ENCODE assay signal across 11 mouse cellular contexts in the genomic region with DNA sequence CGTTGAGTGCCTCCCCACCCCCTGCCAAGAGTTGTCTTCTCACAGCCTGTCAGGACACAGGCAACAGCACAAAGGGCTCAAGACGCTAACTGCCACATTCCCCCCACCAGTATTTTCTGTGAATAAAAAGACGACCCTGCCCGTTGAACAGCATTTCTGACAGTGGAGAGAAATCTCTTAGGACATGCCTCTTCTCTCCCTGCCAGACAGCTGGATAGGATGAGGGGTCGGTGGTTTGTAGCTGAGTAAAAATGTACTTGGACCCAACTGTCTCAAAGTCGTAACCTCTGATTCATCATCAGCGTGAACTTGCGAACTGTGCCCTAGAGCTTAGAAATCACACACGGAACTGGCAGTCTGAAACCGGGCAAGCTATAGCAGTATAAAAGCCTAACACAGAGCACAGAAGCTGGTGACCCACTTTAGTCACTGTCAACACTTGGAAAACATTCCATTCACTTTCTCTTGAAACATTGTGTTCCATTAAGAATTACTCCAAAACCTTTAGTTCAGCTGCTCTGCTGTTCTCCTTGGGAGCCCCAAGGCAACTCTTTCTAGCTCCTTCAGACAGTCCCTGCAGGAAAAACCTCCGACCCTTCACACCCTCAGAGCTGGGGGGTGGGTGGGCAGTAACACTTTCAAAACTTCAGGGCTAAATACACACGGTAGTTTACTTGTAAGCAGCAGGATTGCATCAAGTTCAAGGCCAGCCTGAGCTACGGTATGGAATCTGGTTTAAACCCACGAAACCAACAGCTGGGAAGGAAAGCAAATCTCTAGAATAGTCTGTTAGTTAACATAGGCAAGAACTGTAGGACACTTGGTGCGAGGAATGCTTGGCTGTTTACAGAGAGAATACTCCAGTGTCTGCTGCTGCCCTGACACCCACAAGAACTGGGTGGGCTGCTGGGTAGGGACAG. TPM values are rescaled to one million over a fixed set of nuclear protein-coding genes. Genes with fewer than 3 reads are reported as not detected.
DNase-seq lines count a peak whose midpoint lies in the region; ATAC-seq and TF ChIP-seq lines count a peak whose summit lies in the region.
"Had no signal": no experiment of that assay in that cellular context is flagged by ENCODE, and none has a peak within 500 bp of the region (broad histone marks: within the 10 kb centered on the region; RNA-seq: fewer than 3 reads in every experiment).

No protein-coding gene starts in this region.

- no peak for TF ChIP-seq CTCF in left cerebral cortex, adult 2 months (IDR thresholded peaks at IDR 0.05)

- intact Hi-C loops in left cerebral cortex, adult 2 months (cut with DNase I), result loop anchor here (2.0 kb wide), 1 partner anchor 24 kb away; the partner anchor contains the start of gene Ndufa6
- intact Hi-C loops in left cerebral cortex, postnatal 4 days (cut with DNase I), result no loop called here

- 50% methylated on average over 15 of the region's 15 CpGs for WGBS in heart, embryonic 12.5 days

- H3K9ac ChIP-seq in heart, embryonic 12.5 days, result no peak overlapping the region
- H3K9ac ChIP-seq: neural tube, embryonic 13.5 days had no signal

- H3K4me2 ChIP-seq in heart, embryonic 12.5 days, result peak overlapping the region; percentile 30

- no peaks in the 10 kb centered on the region for H3K27me3 ChIP-seq in heart, embryonic 12.5 days (replicated peaks)
- H3K27me3 ChIP-seq: neural tube, embryonic 13.5 days had no signal

- DNase-seq in left cerebral cortex, adult 2 months (ENCODE audit: extremely low spot score in 1 of 2, low spot score in 2 of 2), result no peak
- DNase-seq in left cerebral cortex, postnatal 4 days, result no peak
- peak; percentile 37 to 67 for DNase-seq in kidney, postnatal 36 days
- peak; percentile 40 for DNase-seq in retina, postnatal 1 day
- DNase-seq in thymus, postnatal 4 days, result no peak
- no peak for DNase-seq in cerebellum, adult 9-10 months
- DNase-seq in thymus, adult 18-20 months, result no peak
- DNase-seq: gastrocnemius, postnatal 14 days had no signal

- 0 out of 2 replicates have a peak, but pooled peaks cover 2% of the 10 kb centered on the region for H3K36me3 ChIP-seq in heart, embryonic 12.5 days
- H3K36me3 ChIP-seq: neural tube, embryonic 13.5 days had no signal

- peaks cover 39% of the 10 kb centered on the region for H3K4me1 ChIP-seq in heart, embryonic 12.5 days (replicated peaks)

- no peak for ATAC-seq in heart, embryonic 12.5 days (ENCODE audit: insufficient number of reproducible peaks, low FRiP score)

- peak overlapping the region; percentile 90 for H3K27ac ChIP-seq in left cerebral cortex, adult 2 months
- H3K27ac ChIP-seq in heart, embryonic 12.5 days (ENCODE audit: poor library complexity, severe bottlenecking), result peak overlapping the region; percentile 31; the same call in 1 of the 2 replicates
- H3K27ac ChIP-seq: neural tube, embryonic 13.5 days had no signal

- no peaks in the 10 kb centered on the region for H3K9me3 ChIP-seq in heart, embryonic 12.5 days (replicated peaks)
- H3K9me3 ChIP-seq: neural tube, embryonic 13.5 days had no signal

- no peak overlapping the region for H3K4me3 ChIP-seq in left cerebral cortex, adult 2 months
- H3K4me3 ChIP-seq in heart, embryonic 12.5 days, result no peak overlapping the region

RNA-seq across cellular contexts. Expression of gene Cyp2d22, which starts 1.5 kb away (rescaled TPM):
- 10 to 100 TPM; 30.6 to 37.2 TPM for total RNA-seq in left cerebral cortex, adult 2 months (2021)
- 1 to 10 TPM; 5.3 to 7.0 TPM for total RNA-seq in left cerebral cortex, postnatal 4 days (2021)
- 7.3 and 8.0 TPM in 2 replicates for polyA plus RNA-seq in heart, embryonic 12.5 days (2016; fragmentation: Nextera tagmentation; extraction: Ambion mirVana)

RNA-seq across cellular contexts. Expression of gene Cyp2d11, which starts 15.3 kb away (rescaled TPM):
- total RNA-seq in left cerebral cortex, adult 2 months (2021), result not detected
- not detected for total RNA-seq in left cerebral cortex, postnatal 4 days (2021)
- not detected in 2 replicates for polyA plus RNA-seq in heart, embryonic 12.5 days (2016; fragmentation: Nextera tagmentation; extraction: Ambion mirVana)
- polyA plus RNA-seq: limb, embryonic 11.5 days; neural tube, embryonic 13.5 days had no signal

RNA-seq across cellular contexts. Expression of gene Ndufa6, which starts 24.4 kb away (rescaled TPM):
- total RNA-seq in left cerebral cortex, adult 2 months (2021), result 100 to 1,000 TPM; 206 to 211 TPM
- 100 to 1,000 TPM; 161 to 174 TPM for total RNA-seq in left cerebral cortex, postnatal 4 days (2021)
- polyA plus RNA-seq in heart, embryonic 12.5 days (2016; fragmentation: Nextera tagmentation; extraction: Ambion mirVana), result 475 and 496 TPM in 2 replicates

RNA-seq across cellular contexts. Expression of gene Cyp2d10, which starts 28.5 kb away (rescaled TPM):
- under 1 TPM in 1 of 2 experiments, not detected in 1; 0.52 TPM for total RNA-seq in left cerebral cortex, adult 2 months (2021)
- not detected for total RNA-seq in left cerebral cortex, postnatal 4 days (2021)
- 0.15 TPM in 1 of 2 replicates, not detected in the other for polyA plus RNA-seq in heart, embryonic 12.5 days (2016; fragmentation: Nextera tagmentation; extraction: Ambion mirVana)
- total RNA-seq: gastrocnemius, postnatal 14 days had no signal
- polyA plus RNA-seq: limb, embryonic 11.5 days; neural tube, embryonic 13.5 days had no signal

RNA-seq across cellular contexts. Expression of gene Smdt1, which starts 39.8 kb away (rescaled TPM):
- 100 to 1,000 TPM; 137 to 141 TPM for total RNA-seq in left cerebral cortex, adult 2 months (2021)
- 100 to 1,000 TPM; 122 to 125 TPM for total RNA-seq in left cerebral cortex, postnatal 4 days (2021)
- polyA plus RNA-seq in heart, embryonic 12.5 days (2016; fragmentation: Nextera tagmentation; extraction: Ambion mirVana), result 299 and 309 TPM in 2 replicates

Comparison
In these comparisons a context has a peak if more than half of its experiments do, and no peak if none do; other contexts are left out.
1. DNase-seq: peak in kidney, postnatal 36 days (2 of 2) and retina, postnatal 1 day (single experiment); none in left cerebral cortex, adult 2 months (0 of 2), left cerebral cortex, postnatal 4 days (single experiment), thymus, postnatal 4 days (single experiment), cerebellum, adult 9-10 months (single experiment) and thymus, adult 18-20 months (0 of 2).